Comparison of ENCODE assay signal across 11 mouse cellular contexts in genomic region chr7:145239145-145239544, GRCm38 (mm10). TPM values are rescaled to one million over a fixed set of nuclear protein-coding genes. Genes with fewer than 3 reads are reported as not detected.
DNase-seq lines count a peak whose midpoint lies in the region; ATAC-seq and TF ChIP-seq lines count a peak whose summit lies in the region.
"Had no signal": no experiment of that assay in that cellular context is flagged by ENCODE, and none has a peak within 500 bp of the region (broad histone marks: within the 10 kb centered on the region; RNA-seq: fewer than 3 reads in every experiment).

No protein-coding gene starts in this region.

- no peak overlapping the region for H3K4me2 ChIP-seq in forebrain, embryonic 13.5 days
- H3K4me2 ChIP-seq in lung, embryonic 15.5 days: no peak overlapping the region
- no peak overlapping the region for H3K4me2 ChIP-seq in midbrain, embryonic 15.5 days

- no peaks in the 10 kb centered on the region for H3K9me3 ChIP-seq in forebrain, embryonic 10.5 days
- H3K9me3 ChIP-seq in forebrain, embryonic 13.5 days (replicated peaks): no peaks in the 10 kb centered on the region
- no peaks in the 10 kb centered on the region for H3K9me3 ChIP-seq in lung, embryonic 15.5 days
- H3K9me3 ChIP-seq in midbrain, embryonic 15.5 days: no peaks in the 10 kb centered on the region

- no peak for TF ChIP-seq POLR2A in lung, adult 2 months (IDR thresholded peaks at IDR 0.05; ENCODE audit: borderline replicate concordance, extremely low read depth, low read depth, low read length)

- WGBS in forebrain, embryonic 10.5 days: 84% methylated on average over 6 of the region's 6 CpGs
- 69% methylated on average over 6 of the region's 6 CpGs for WGBS in forebrain, embryonic 13.5 days
- WGBS in lung, embryonic 15.5 days: 29% methylated on average over 6 of the region's 6 CpGs
- WGBS in lung, adult 2 months: 25% methylated on average over 6 of the region's 6 CpGs
- WGBS in midbrain, embryonic 15.5 days: 62% methylated on average over 6 of the region's 6 CpGs

- H3K4me3 ChIP-seq in forebrain, embryonic 10.5 days: no peak overlapping the region
- no peak overlapping the region for H3K4me3 ChIP-seq in forebrain, embryonic 13.5 days
- no peak overlapping the region for H3K4me3 ChIP-seq in lung, embryonic 15.5 days
- H3K4me3 ChIP-seq in lung, adult 2 months (replicated peaks; ENCODE audit: extremely low read depth, low read depth, low read length): no peak overlapping the region
- no peak overlapping the region for H3K4me3 ChIP-seq in midbrain, embryonic 15.5 days

- peaks cover 13% of the 10 kb centered on the region for H3K27me3 ChIP-seq in forebrain, embryonic 10.5 days (ENCODE audit: poor library complexity, severe bottlenecking)
- H3K27me3 ChIP-seq in forebrain, embryonic 13.5 days: no peaks in the 10 kb centered on the region
- H3K27me3 ChIP-seq in lung, embryonic 15.5 days: no peaks in the 10 kb centered on the region
- no peaks in the 10 kb centered on the region for H3K27me3 ChIP-seq in midbrain, embryonic 15.5 days (replicated peaks)

- no peak for DNase-seq in forebrain, embryonic 10.5 days (ENCODE audit: extremely low spot score, low spot score)
- no peak for DNase-seq in lung, adult 2 months
- DNase-seq in kidney, adult 9 months: peak; percentile 64
- DNase-seq in lung, postnatal 14 days: peak; percentile 37
- DNase-seq in spleen, postnatal 36 days (ENCODE audit: low spot score in 2 of 2): no peak

- no peak for TF ChIP-seq CTCF in lung, adult 2 months (IDR thresholded peaks at IDR 0.05; ENCODE audit: insufficient read depth, low read length)

- no peak for ATAC-seq in forebrain, embryonic 13.5 days
- ATAC-seq in lung, embryonic 15.5 days (ENCODE audit: borderline replicate concordance, extremely low read depth, low FRiP score, low TSS enrichment): no peak
- no peak for ATAC-seq in midbrain, embryonic 15.5 days (replicated peaks)
- ATAC-seq: intestine, postnatal 0 days had no signal

- H3K9ac ChIP-seq in forebrain, embryonic 13.5 days: no peak overlapping the region
- H3K9ac ChIP-seq in lung, embryonic 15.5 days: 0 out of 2 replicates have a peak overlapping the region, but pooled peaks have one; percentile 16
- H3K9ac ChIP-seq in midbrain, embryonic 15.5 days: no peak overlapping the region

- peak overlapping the region; percentile 56 for H3K27ac ChIP-seq in forebrain, embryonic 10.5 days
- no peak overlapping the region for H3K27ac ChIP-seq in forebrain, embryonic 13.5 days
- no peak overlapping the region for H3K27ac ChIP-seq in lung, embryonic 15.5 days
- H3K27ac ChIP-seq in midbrain, embryonic 15.5 days: no peak overlapping the region
- H3K27ac ChIP-seq: macrophage had no signal

- H3K36me3 ChIP-seq in forebrain, embryonic 10.5 days (replicated peaks): no peaks in the 10 kb centered on the region
- no peaks in the 10 kb centered on the region for H3K36me3 ChIP-seq in forebrain, embryonic 13.5 days (ENCODE audit: poor library complexity, severe bottlenecking)
- no peaks in the 10 kb centered on the region for H3K36me3 ChIP-seq in lung, embryonic 15.5 days
- no peaks in the 10 kb centered on the region for H3K36me3 ChIP-seq in midbrain, embryonic 15.5 days (replicated peaks)

- H3K4me1 ChIP-seq in forebrain, embryonic 10.5 days: peaks cover 20% of the 10 kb centered on the region
- H3K4me1 ChIP-seq in forebrain, embryonic 13.5 days: no peaks in the 10 kb centered on the region
- H3K4me1 ChIP-seq in lung, embryonic 15.5 days: peaks cover 21% of the 10 kb centered on the region
- 0 out of 2 replicates have a peak, but pooled peaks cover 5% of the 10 kb centered on the region for H3K4me1 ChIP-seq in lung, adult 2 months (ENCODE audit: control insufficient read depth, insufficient read depth, low read length)
- H3K4me1 ChIP-seq in midbrain, embryonic 15.5 days: no peaks in the 10 kb centered on the region

RNA-seq across cellular contexts. Expression of gene 1810010D01Rik, which starts 31.2 kb away (rescaled TPM):
- polyA plus RNA-seq in forebrain, embryonic 10.5 days (2016; fragmentation: Nextera tagmentation; extraction: Ambion mirVana): 0.16 and 0.31 TPM in 2 replicates
- 0.28 and 0.49 TPM in 2 replicates for polyA plus RNA-seq in forebrain, embryonic 13.5 days (2015; fragmentation: Nextera tagmentation; extraction: Ambion mirVana)
- 0.30 and 0.33 TPM in 2 replicates for polyA plus RNA-seq in lung, embryonic 15.5 days (2015; fragmentation: Nextera tagmentation; extraction: Ambion mirVana)
- polyA plus RNA-seq in lung, adult 2 months (2012; rRNA removed): 5.6 and 8.4 TPM in 2 replicates
- not detected in 2 replicates for polyA plus RNA-seq in midbrain, embryonic 15.5 days (2015; fragmentation: Nextera tagmentation; extraction: Ambion mirVana)
- polyA plus RNA-seq: C2C12, macrophage had no signal

RNA-seq across cellular contexts. Expression of gene Tpcn2, which starts 44.7 kb away (rescaled TPM):
- 5.1 and 5.9 TPM in 2 replicates for polyA plus RNA-seq in forebrain, embryonic 10.5 days (2016; fragmentation: Nextera tagmentation; extraction: Ambion mirVana)
- 3.8 and 4.1 TPM in 2 replicates for polyA plus RNA-seq in forebrain, embryonic 13.5 days (2015; fragmentation: Nextera tagmentation; extraction: Ambion mirVana)
- 10.0 and 10.9 TPM in 2 replicates for polyA plus RNA-seq in lung, embryonic 15.5 days (2015; fragmentation: Nextera tagmentation; extraction: Ambion mirVana)
- polyA plus RNA-seq in lung, adult 2 months (2012; rRNA removed): 31.5 and 40.9 TPM in 2 replicates
- 2.9 and 3.2 TPM in 2 replicates for polyA plus RNA-seq in midbrain, embryonic 15.5 days (2015; fragmentation: Nextera tagmentation; extraction: Ambion mirVana)

Comparison
In these comparisons a context has a peak if more than half of its experiments do, and no peak if none do; other contexts are left out.
1. DNase-seq: peak in kidney, adult 9 months (single experiment) and lung, postnatal 14 days (single experiment); none in forebrain, embryonic 10.5 days (single experiment), lung, adult 2 months (single experiment) and spleen, postnatal 36 days (0 of 2).